Mouse (Mus musculus): ENCODE data around the gene Arhgap15.

DNA sequence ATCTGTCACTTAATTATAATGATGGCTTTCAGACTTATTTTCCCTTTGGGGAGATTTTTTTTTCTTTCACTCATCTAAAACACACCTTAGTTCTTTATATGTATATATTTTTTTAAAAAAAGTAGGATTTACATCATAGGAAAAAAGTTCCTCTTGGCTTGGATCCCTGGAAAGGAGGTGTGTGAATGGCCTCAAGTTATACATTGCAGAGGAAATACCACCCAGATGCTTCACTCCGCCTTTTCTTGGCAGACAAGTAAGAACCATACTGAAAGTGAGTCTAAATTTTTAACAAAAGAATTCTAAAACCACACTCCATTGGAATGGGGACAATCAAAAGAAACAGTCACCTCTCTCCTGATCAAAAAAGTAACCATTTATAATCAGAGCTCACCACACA is 560.9 kb downstream of the Arhgap15 start:
- no peak for TF ChIP-seq CTCF (IDR thresholded peaks at IDR 0.05; ENCODE audit: borderline replicate concordance, control insufficient read depth, extremely low read depth, insufficient read depth, low read length, poor library complexity)
- TF ChIP-seq POLR2A (IDR thresholded peaks at IDR 0.05; ENCODE audit: control insufficient read depth, extremely low read depth, insufficient read depth, low read length, poor library complexity) = no peak
